Mouse (Mus musculus): ENCODE data around the gene Pramef6. TPM values are rescaled to one million over a fixed set of nuclear protein-coding genes. Genes with fewer than 3 reads are reported as not detected.

Gene Pramef6
- not detected in 2 replicates for polyA plus RNA-seq (2012; rRNA removed)

DNA sequence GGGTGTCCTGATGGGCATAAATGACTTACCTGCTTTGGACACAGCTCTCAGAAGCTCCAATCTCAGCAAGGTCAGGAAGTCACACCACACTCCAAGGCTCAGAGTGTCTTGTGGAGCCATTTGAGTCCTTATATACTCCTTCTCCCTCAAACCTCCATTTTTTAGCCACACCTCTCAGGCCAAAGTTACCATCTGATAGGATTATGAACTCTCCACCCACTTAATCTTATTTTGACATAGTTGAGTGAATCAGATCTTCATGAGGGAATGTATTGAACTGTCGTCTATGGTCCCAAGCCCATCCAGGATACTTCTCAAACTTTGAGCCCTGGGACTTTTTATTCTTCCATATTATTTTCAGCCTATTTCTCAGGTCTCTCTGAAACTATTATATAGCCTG is at the start of gene Pramef6:
Pramef6 (minus strand) TSS at position 101 of the 400 bp plus-strand sequence.

DNA sequence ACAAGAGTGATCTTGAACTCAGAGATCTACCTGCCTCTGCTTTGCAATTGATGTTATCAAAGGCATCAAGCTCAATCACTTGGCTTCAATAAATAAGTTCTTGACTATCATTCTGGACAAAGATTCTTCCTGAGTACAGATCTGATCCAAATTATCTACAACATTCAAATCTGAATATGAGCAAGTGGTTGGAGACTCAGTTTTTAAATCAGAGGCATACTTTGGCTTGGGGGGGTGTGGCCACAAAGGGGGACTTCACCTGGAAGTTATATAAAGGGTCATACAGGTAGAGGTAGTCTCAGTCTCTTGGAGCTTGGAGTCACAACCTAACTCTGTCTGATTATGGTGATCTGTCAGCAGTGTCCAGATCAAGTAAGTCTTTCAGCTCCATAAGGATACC is 54.0 kb downstream of the Pramef6 start, which contains the start of gene Gm13103:
Gm13103 (plus strand) TSS at position 301 of the 400 bp plus-strand sequence.

Other genes starting within 250 kb of the Pramef6 start
- gene Gm13088, start 243.1 kb downstream of the Pramef6 start, polyA plus RNA-seq (2012; rRNA removed): not detected in 2 replicates
- gene Gm13089, start 197.7 kb downstream of the Pramef6 start, polyA plus RNA-seq (2012; rRNA removed): not detected in 2 replicates
- gene Gm13078, start 180.9 kb downstream of the Pramef6 start, polyA plus RNA-seq (2012; rRNA removed): not detected in 2 replicates
- gene Gm13023, start 111.0 kb downstream of the Pramef6 start, polyA plus RNA-seq (2012; rRNA removed): not detected in 2 replicates
- gene Gm13084, start 84.3 kb downstream of the Pramef6 start, polyA plus RNA-seq (2012; rRNA removed): not detected in 2 replicates
- not detected in 2 replicates for gene Gm13103, start 53.9 kb downstream of the Pramef6 start, polyA plus RNA-seq (2012; rRNA removed)
- not detected in 2 replicates for gene Pramef25, start 50.6 kb upstream of the Pramef6 start, polyA plus RNA-seq (2012; rRNA removed)
- gene Gm13101, start 66.6 kb upstream of the Pramef6 start, polyA plus RNA-seq (2012; rRNA removed): not detected in 2 replicates
- not detected in 2 replicates for gene Pramef17, start 94.0 kb upstream of the Pramef6 start, polyA plus RNA-seq (2012; rRNA removed)
- gene Pramel4, start 158.7 kb upstream of the Pramef6 start, polyA plus RNA-seq (2012; rRNA removed): not detected in 2 replicates
- gene Gm13102, start 206.1 kb upstream of the Pramef6 start, polyA plus RNA-seq (2012; rRNA removed): not detected in 2 replicates